Mouse (Mus musculus): Measurements from ENCODE around the gene Nosip.

- TF ChIP-seq CTCF (conservative IDR thresholded peaks at IDR 0.05 in 1 of 2, IDR thresholded peaks at IDR 0.05 in 1 of 2; ENCODE audit: low read depth in 2 of 2, low read length in 2 of 2): no peak
- TF ChIP-seq ZNF384 (IDR thresholded peaks at IDR 0.05; ENCODE audit: low read depth, low read length): no peak
- no peak for TF ChIP-seq KAT2A (IDR thresholded peaks at IDR 0.05; ENCODE audit: insufficient replicate concordance, low read length)
- TF ChIP-seq POLR2A (IDR thresholded peaks at IDR 0.05; ENCODE audit: low read depth, low read length): no peak
- no peak for TF ChIP-seq UBTF (IDR thresholded peaks at IDR 0.05; ENCODE audit: low read depth, low read length)
- TF ChIP-seq BHLHE40 (IDR thresholded peaks at IDR 0.05; ENCODE audit: low read depth, low read length): no peak
- TF ChIP-seq MXI1 (IDR thresholded peaks at IDR 0.05; ENCODE audit: low read depth, low read length): no peak
- no peak for TF ChIP-seq ELF1 (IDR thresholded peaks at IDR 0.05; ENCODE audit: low read depth, low read length)
- TF ChIP-seq TCF12 (IDR thresholded peaks at IDR 0.05; ENCODE audit: low read depth, low read length): no peak
- TF ChIP-seq POLR2AphosphoS2 (IDR thresholded peaks at IDR 0.05; ENCODE audit: low read depth, low read length): no peak
- TF ChIP-seq NELFE (IDR thresholded peaks at IDR 0.05; ENCODE audit: low read depth, low read length): no peak
These were observed 15.6 kb downstream of the Nosip start for GRCm38 (mm10) chr7:45077829-45078228.

All from CH12.LX (cell line).